Mouse (Mus musculus): ENCODE results near the gene Prr15. TPM values are rescaled to one million over a fixed set of nuclear protein-coding genes. Genes with fewer than 3 reads are reported as not detected.
A peak's percentile ranks its signal among the peaks of the same experiment; 100 is the strongest.

Prr15 gene
- polyA plus RNA-seq (2015; fragmentation: Nextera tagmentation; extraction: Ambion mirVana), result 14.4 and 17.7 TPM in 2 replicates

DNA sequence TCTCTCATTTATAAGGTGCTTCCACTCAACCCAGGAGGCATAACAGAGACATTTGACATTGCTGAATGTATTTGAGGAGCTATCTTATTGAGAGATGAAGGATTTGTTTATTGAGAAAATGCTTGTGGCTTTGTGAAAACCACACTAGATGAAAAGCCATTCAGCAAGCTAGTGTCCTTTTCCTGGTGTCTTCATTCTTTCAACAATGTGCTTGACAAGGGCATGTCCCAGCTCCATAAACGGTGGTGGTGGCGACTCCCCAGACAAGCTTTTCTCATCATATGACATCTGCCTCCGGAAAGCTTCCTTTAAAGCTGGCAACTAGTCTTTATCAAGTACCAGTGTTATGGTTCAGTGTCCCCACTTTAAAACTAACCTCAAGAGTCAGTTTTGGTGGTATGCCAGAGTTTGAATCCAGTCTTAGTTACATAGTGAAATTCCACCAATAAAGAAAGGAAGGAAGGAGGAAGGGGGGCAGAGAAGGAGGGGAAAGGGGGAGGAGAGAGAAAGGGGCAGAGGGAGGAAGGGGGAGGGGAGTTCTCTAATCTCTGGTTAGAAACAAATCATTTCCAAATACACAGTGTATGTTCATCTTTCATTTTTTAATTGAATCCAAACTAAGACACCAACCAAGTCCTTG lies at the start of gene Prr15:
Gene Prr15, plus strand, starts transcription at position 590 of the 640 bp plus-strand sequence.
- WGBS, result 41% methylated on average over 3 of the region's 3 CpGs
- no peaks in the 10 kb centered on the region for H3K9me3 ChIP-seq
- no peaks in the 10 kb centered on the region for H3K36me3 ChIP-seq
- peak within 1 kb of the TSS; percentile 82 for H3K9ac ChIP-seq
- H3K4me2 ChIP-seq, result peak within 1 kb of the TSS; percentile 99
- peak within 1 kb of the TSS; percentile 84 for H3K27ac ChIP-seq (replicated peaks)
- ATAC-seq (ENCODE audit: extremely low read depth, insufficient number of reproducible peaks, low FRiP score, low TSS enrichment), result no peak
- H3K4me1 ChIP-seq, result 0 out of 2 replicates have a peak, but pooled peaks cover 8% of the 10 kb centered on the region
- peak within 1 kb of the TSS; percentile 59 for H3K4me3 ChIP-seq
- peaks cover 49% of the 10 kb centered on the region for H3K27me3 ChIP-seq (replicated peaks)

- H3K27ac ChIP-seq (replicated peaks), result no peak overlapping the region
- H3K9me3 ChIP-seq, result no peaks in the 10 kb centered on the region
- 69% methylated on average over 4 of the region's 4 CpGs for WGBS
Observed at GRCm38 (mm10) chr6:54277234-54277633, 48.4 kb upstream of the Prr15 start.

GRCm38 (mm10) chr6:54277828-54278227 lies 47.8 kb upstream of the Prr15 start:
- WGBS, result 59% methylated on average over 5 of the region's 5 CpGs
- H3K4me1 ChIP-seq, result peaks cover 46% of the 10 kb centered on the region
- H3K4me3 ChIP-seq, result no peak overlapping the region
- H3K27ac ChIP-seq (replicated peaks), result peak overlapping the region; percentile 76
- H3K9ac ChIP-seq, result no peak overlapping the region
- H3K4me2 ChIP-seq, result no peak overlapping the region
- H3K27me3 ChIP-seq (replicated peaks), result no peaks in the 10 kb centered on the region
- H3K9me3 ChIP-seq, result no peaks in the 10 kb centered on the region
- no peaks in the 10 kb centered on the region for H3K36me3 ChIP-seq
- no peak for ATAC-seq (ENCODE audit: extremely low read depth, insufficient number of reproducible peaks, low FRiP score, low TSS enrichment)

More at GRCm38 (mm10) chr6:54277234-54277633, 48.4 kb upstream of the Prr15 start:
- Histone ChIP-seq H3K27me3 (replicated peaks) (no peaks in the 10 kb centered on the region), H3K4me2 (no peak overlapping the region), H3K4me3 (no peak overlapping the region), H3K9ac (no peak overlapping the region), H3K36me3 (no peaks in the 10 kb centered on the region), H3K4me1 (peaks cover 52% of the 10 kb centered on the region)
- no peak for ATAC-seq (ENCODE audit: extremely low read depth, insufficient number of reproducible peaks, low FRiP score, low TSS enrichment)

GRCm38 (mm10) chr6:54278613-54279012 lies 47.0 kb upstream of the Prr15 start:
- Histone ChIP-seq H3K9ac (no peak overlapping the region), H3K27ac (replicated peaks) (peak overlapping the region; percentile 76), H3K4me1 (peaks cover 41% of the 10 kb centered on the region), H3K9me3 (no peaks in the 10 kb centered on the region), H3K4me2 (no peak overlapping the region), H3K4me3 (no peak overlapping the region), H3K36me3 (no peaks in the 10 kb centered on the region), H3K27me3 (replicated peaks) (no peaks in the 10 kb centered on the region)
- 55% methylated on average over 2 of the region's 2 CpGs for WGBS
- ATAC-seq (ENCODE audit: extremely low read depth, insufficient number of reproducible peaks, low FRiP score, low TSS enrichment), result no peak

DNA sequence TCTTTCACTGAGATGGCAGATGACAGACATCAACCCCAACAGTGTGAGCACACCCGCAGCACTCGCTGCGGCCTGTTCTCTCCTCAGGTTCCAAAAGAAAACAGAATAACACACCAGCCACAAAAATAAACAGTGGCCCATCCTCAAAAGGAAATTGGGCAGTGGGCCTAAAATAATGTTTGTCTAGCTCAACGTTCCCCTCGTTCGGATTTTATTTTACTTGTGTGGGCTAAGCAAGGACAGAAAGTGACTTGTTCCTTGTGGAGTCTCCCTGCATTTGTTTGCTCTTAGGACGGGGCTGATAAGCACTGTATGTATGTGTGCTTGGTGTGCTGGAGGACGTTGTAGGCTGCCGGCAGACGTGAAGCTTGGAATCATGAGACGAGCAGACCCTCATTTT lies 46.2 kb upstream of the Prr15 start:
- no peak overlapping the region for H3K4me3 ChIP-seq
- WGBS, result 33% methylated on average over 11 of the region's 11 CpGs
- no peaks in the 10 kb centered on the region for H3K27me3 ChIP-seq (replicated peaks)
- peaks cover 38% of the 10 kb centered on the region for H3K4me1 ChIP-seq
- no peaks in the 10 kb centered on the region for H3K36me3 ChIP-seq
- ATAC-seq (ENCODE audit: extremely low read depth, insufficient number of reproducible peaks, low FRiP score, low TSS enrichment), result no peak
- H3K27ac ChIP-seq (replicated peaks), result peak overlapping the region; percentile 76
- no peaks in the 10 kb centered on the region for H3K9me3 ChIP-seq
- H3K9ac ChIP-seq, result no peak overlapping the region
- H3K4me2 ChIP-seq, result no peak overlapping the region

GRCm38 (mm10) chr6:54280248-54280647 lies 45.4 kb upstream of the Prr15 start:
- Histone ChIP-seq H3K4me3 (no peak overlapping the region), H3K27me3 (replicated peaks) (no peaks in the 10 kb centered on the region), H3K9me3 (no peaks in the 10 kb centered on the region), H3K4me2 (no peak overlapping the region), H3K4me1 (peaks cover 34% of the 10 kb centered on the region), H3K36me3 (no peaks in the 10 kb centered on the region), H3K9ac (no peak overlapping the region), H3K27ac (replicated peaks) (peak overlapping the region; percentile 44; the same call in 1 of the 2 replicates)
- WGBS, result 77% methylated on average over 6 of the region's 6 CpGs
- no peak for ATAC-seq (ENCODE audit: extremely low read depth, insufficient number of reproducible peaks, low FRiP score, low TSS enrichment)

DNA sequence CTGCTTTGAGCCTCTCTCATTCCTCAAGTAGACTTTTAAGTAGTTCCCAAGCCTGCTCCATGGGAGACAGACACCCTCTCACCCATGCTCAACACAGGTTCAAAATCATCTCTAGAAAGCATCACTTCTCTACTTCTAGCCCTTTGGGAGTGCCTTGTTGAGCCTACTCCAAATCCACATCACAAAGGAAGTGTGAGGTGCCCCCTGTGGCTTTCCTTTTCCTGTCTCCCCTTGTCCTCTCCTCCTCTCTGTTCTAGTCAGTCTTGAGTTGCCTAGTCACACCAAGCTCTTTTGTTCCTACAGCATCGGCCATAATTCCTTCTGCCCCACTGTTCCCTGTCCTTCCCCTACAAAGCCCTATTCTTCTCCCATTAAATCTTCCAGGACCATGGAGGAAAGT lies 42.3 kb upstream of the Prr15 start:
- no peaks in the 10 kb centered on the region for H3K27me3 ChIP-seq (replicated peaks)
- H3K4me2 ChIP-seq, result no peak overlapping the region
- H3K4me3 ChIP-seq, result no peak overlapping the region
- H3K9ac ChIP-seq, result no peak overlapping the region
- peaks cover 29% of the 10 kb centered on the region for H3K4me1 ChIP-seq
- WGBS, result 56% methylated on average over 1 of the region's 1 CpGs
- no peak for ATAC-seq (ENCODE audit: extremely low read depth, insufficient number of reproducible peaks, low FRiP score, low TSS enrichment)
- H3K36me3 ChIP-seq, result 0 out of 2 replicates have a peak, but pooled peaks cover 3% of the 10 kb centered on the region
- H3K27ac ChIP-seq (replicated peaks), result no peak overlapping the region
- H3K9me3 ChIP-seq, result no peaks in the 10 kb centered on the region

DNA sequence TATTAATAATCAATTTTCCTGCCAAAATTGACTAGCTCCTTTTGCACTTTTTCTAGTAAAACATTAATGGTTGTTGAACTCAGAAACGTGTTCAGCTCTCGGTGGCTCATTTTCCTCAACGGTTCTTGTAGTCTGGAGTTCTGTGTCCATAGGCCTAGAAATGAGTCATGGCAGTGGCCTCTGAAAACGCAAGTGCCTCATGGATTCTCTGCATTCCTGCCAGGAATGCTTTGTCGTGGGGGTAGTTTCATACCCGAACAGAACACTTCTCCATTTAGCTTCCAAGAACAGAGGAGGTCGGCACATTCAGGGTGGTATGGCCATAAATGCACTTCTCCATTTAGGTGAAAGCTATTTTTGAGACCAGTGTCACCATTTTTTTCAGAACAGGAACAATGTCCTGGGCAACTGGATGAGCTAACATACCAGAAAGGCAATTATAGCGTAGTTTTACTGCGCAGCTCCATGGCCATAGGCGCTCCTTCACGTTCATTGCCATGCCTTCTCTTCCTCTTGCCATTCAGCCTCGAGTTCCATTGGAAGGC lies 41.4 kb upstream of the Prr15 start:
- Histone ChIP-seq H3K4me1 (peaks cover 24% of the 10 kb centered on the region), H3K27ac (replicated peaks) (no peak overlapping the region), H3K4me2 (no peak overlapping the region), H3K4me3 (no peak overlapping the region), H3K9ac (no peak overlapping the region), H3K9me3 (no peaks in the 10 kb centered on the region), H3K27me3 (replicated peaks) (no peaks in the 10 kb centered on the region), H3K36me3 (0 out of 2 replicates have a peak, but pooled peaks cover 3% of the 10 kb centered on the region)
- no peak for ATAC-seq (ENCODE audit: extremely low read depth, insufficient number of reproducible peaks, low FRiP score, low TSS enrichment)
- WGBS, result 66% methylated on average over 12 of the region's 12 CpGs

DNA sequence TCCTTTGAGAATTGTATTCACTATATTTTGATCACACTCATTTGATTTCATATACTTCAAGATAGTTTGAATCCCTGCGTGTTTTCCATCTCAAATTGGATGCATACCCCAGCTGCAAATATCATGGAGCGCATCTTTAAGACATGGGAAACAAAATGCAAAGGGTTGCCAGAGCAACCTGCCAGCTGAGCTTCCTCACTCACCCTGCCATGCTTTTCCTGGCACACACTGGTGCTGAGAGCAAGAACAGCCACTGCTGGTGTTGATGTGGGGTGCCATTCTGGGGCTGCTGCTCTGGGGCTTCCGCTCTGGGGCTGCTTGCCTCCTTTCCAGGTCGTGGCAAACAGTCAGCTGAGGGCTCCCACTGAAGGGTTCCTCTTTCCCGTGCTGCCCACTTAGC lies 38.8 kb upstream of the Prr15 start:
- Histone ChIP-seq H3K9me3 (no peaks in the 10 kb centered on the region), H3K27me3 (replicated peaks) (no peaks in the 10 kb centered on the region), H3K4me3 (no peak overlapping the region), H3K4me1 (peaks cover 24% of the 10 kb centered on the region), H3K27ac (replicated peaks) (no peak overlapping the region), H3K9ac (no peak overlapping the region), H3K36me3 (0 out of 2 replicates have a peak, but pooled peaks cover 3% of the 10 kb centered on the region), H3K4me2 (no peak overlapping the region)
- ATAC-seq (ENCODE audit: extremely low read depth, insufficient number of reproducible peaks, low FRiP score, low TSS enrichment), result no peak
- WGBS, result 78% methylated on average over 5 of the region's 5 CpGs

- no peak for ATAC-seq (ENCODE audit: extremely low read depth, insufficient number of reproducible peaks, low FRiP score, low TSS enrichment)
- no peak overlapping the region for H3K9ac ChIP-seq
- no peak overlapping the region for H3K4me3 ChIP-seq
- 51% methylated on average over 10 of the region's 10 CpGs for WGBS
- H3K36me3 ChIP-seq, result peaks cover 8% of the 10 kb centered on the region; the same call in 1 of the 2 replicates
- H3K4me2 ChIP-seq, result no peak overlapping the region
- H3K4me1 ChIP-seq, result peaks cover 17% of the 10 kb centered on the region
- no peak overlapping the region; the same call in 1 of the 2 replicates for H3K27ac ChIP-seq (replicated peaks)
- no peaks in the 10 kb centered on the region for H3K9me3 ChIP-seq
- no peaks in the 10 kb centered on the region for H3K27me3 ChIP-seq (replicated peaks)
Observed at GRCm38 (mm10) chr6:54289774-54290500, 35.7 kb upstream of the Prr15 start.

DNA sequence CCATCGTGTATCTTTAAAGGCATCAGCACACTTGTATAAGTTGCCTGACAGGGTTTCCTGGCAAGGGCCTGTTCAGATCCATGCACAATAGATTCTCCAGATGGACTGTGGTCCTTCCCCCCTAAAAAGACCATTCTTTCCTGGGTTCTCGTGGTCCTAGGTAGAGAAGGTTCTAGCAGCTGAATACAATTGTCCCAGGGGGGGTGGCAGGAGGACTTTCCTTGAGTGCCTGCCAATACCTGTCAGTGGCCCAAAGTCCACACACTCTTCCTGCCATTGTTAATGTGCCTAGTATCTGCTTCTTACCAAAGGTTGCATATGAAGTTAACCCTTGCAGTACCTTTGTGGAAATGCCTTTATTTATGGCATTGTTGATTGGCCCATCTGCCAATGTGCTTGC lies 28.4 kb upstream of the Prr15 start:
- no peak overlapping the region for H3K4me2 ChIP-seq
- H3K4me1 ChIP-seq, result no peaks in the 10 kb centered on the region
- no peak overlapping the region for H3K9ac ChIP-seq
- no peak for ATAC-seq (ENCODE audit: extremely low read depth, insufficient number of reproducible peaks, low FRiP score, low TSS enrichment)
- WGBS, result 64% methylated on average over 2 of the region's 2 CpGs
- H3K36me3 ChIP-seq, result peaks cover 14% of the 10 kb centered on the region
- H3K4me3 ChIP-seq, result no peak overlapping the region
- H3K27me3 ChIP-seq (replicated peaks), result no peaks in the 10 kb centered on the region
- peak overlapping the region; percentile 73; the same call in 1 of the 2 replicates for H3K27ac ChIP-seq (replicated peaks)
- H3K9me3 ChIP-seq, result no peaks in the 10 kb centered on the region

All from heart, embryonic 13.5 days (tissue).